Mouse (Mus musculus): Measurements from ENCODE around the gene Kifc5b. TPM values are rescaled to one million over a fixed set of nuclear protein-coding genes. Genes with fewer than 3 reads are reported as not detected.

Gene Kifc5b
- 26.0 and 30.1 TPM in 2 replicates for polyA plus RNA-seq (2012; rRNA removed)

GRCm38 (mm10) chr17:26916711-26917482 lies at the start of gene Kifc5b:
TSS of gene Kifc5b (plus strand) at chr17:26917091.
- peak; percentile 99 for DNase-seq
- peak; percentile 94 for TF ChIP-seq CTCF (IDR thresholded peaks at IDR 0.05; ENCODE audit: borderline replicate concordance, control insufficient read depth, extremely low read depth, insufficient read depth, low read length, poor library complexity)
- peak; percentile 66; the same call in 1 of the 2 replicates for TF ChIP-seq POLR2A (IDR thresholded peaks at IDR 0.05; ENCODE audit: control insufficient read depth, extremely low read depth, insufficient read depth, low read length, poor library complexity)
- under 1% methylated on average over 72 of the region's 72 CpGs for WGBS
- Histone ChIP-seq H3K27ac (ENCODE audit: control insufficient read depth, insufficient read depth, low read length) (no peak within 1 kb of the TSS), H3K36me3 (ENCODE audit: control insufficient read depth, insufficient read depth, low read length) (no peaks in the 10 kb centered on the region), H3K27me3 (ENCODE audit: control insufficient read depth, insufficient read depth, low read length) (no peaks in the 10 kb centered on the region), H3K4me1 (replicated peaks; ENCODE audit: control insufficient read depth, insufficient read depth, low read length) (peaks cover 6% of the 10 kb centered on the region), H3K4me3 (ENCODE audit: control insufficient read depth, insufficient read depth, low read length) (peak within 1 kb of the TSS; percentile 66)

- no peaks in the 10 kb centered on the region for H3K4me1 ChIP-seq (replicated peaks; ENCODE audit: control insufficient read depth, insufficient read depth, low read length)
- no peak for TF ChIP-seq POLR2A (IDR thresholded peaks at IDR 0.05; ENCODE audit: control insufficient read depth, extremely low read depth, insufficient read depth, low read length, poor library complexity)
- TF ChIP-seq CTCF (IDR thresholded peaks at IDR 0.05; ENCODE audit: borderline replicate concordance, control insufficient read depth, extremely low read depth, insufficient read depth, low read length, poor library complexity), result no peak
- no peak for DNase-seq
- no peak overlapping the region for H3K27ac ChIP-seq (ENCODE audit: control insufficient read depth, insufficient read depth, low read length)
- 58% methylated on average over 5 of the region's 5 CpGs for WGBS
- no peaks in the 10 kb centered on the region for H3K36me3 ChIP-seq (ENCODE audit: control insufficient read depth, insufficient read depth, low read length)
- H3K4me3 ChIP-seq (ENCODE audit: control insufficient read depth, insufficient read depth, low read length), result no peak overlapping the region
- no peaks in the 10 kb centered on the region for H3K27me3 ChIP-seq (ENCODE audit: control insufficient read depth, insufficient read depth, low read length)
Observed at GRCm38 (mm10) chr17:26868756-26869155, 48.1 kb upstream of the Kifc5b start.

- WGBS, result 82% methylated on average over 3 of the region's 3 CpGs
- Histone ChIP-seq H3K27ac (ENCODE audit: control insufficient read depth, insufficient read depth, low read length) (no peak overlapping the region), H3K4me3 (ENCODE audit: control insufficient read depth, insufficient read depth, low read length) (no peak overlapping the region), H3K27me3 (ENCODE audit: control insufficient read depth, insufficient read depth, low read length) (no peaks in the 10 kb centered on the region), H3K4me1 (replicated peaks; ENCODE audit: control insufficient read depth, insufficient read depth, low read length) (no peaks in the 10 kb centered on the region), H3K36me3 (ENCODE audit: control insufficient read depth, insufficient read depth, low read length) (no peaks in the 10 kb centered on the region)
- no peak for DNase-seq
- TF ChIP-seq POLR2A (IDR thresholded peaks at IDR 0.05; ENCODE audit: control insufficient read depth, extremely low read depth, insufficient read depth, low read length, poor library complexity) (no peak), CTCF (IDR thresholded peaks at IDR 0.05; ENCODE audit: borderline replicate concordance, control insufficient read depth, extremely low read depth, insufficient read depth, low read length, poor library complexity) (no peak)
Observed at GRCm38 (mm10) chr17:26872870-26873269, 44.0 kb upstream of the Kifc5b start.

GRCm38 (mm10) chr17:26873502-26873901 lies 43.4 kb upstream of the Kifc5b start:
- H3K36me3 ChIP-seq (ENCODE audit: control insufficient read depth, insufficient read depth, low read length), result no peaks in the 10 kb centered on the region
- no peak for DNase-seq
- TF ChIP-seq POLR2A (IDR thresholded peaks at IDR 0.05; ENCODE audit: control insufficient read depth, extremely low read depth, insufficient read depth, low read length, poor library complexity) (no peak), CTCF (IDR thresholded peaks at IDR 0.05; ENCODE audit: borderline replicate concordance, control insufficient read depth, extremely low read depth, insufficient read depth, low read length, poor library complexity) (no peak)
- H3K4me1 ChIP-seq (replicated peaks; ENCODE audit: control insufficient read depth, insufficient read depth, low read length), result no peaks in the 10 kb centered on the region
- H3K4me3 ChIP-seq (ENCODE audit: control insufficient read depth, insufficient read depth, low read length), result no peak overlapping the region
- H3K27ac ChIP-seq (ENCODE audit: control insufficient read depth, insufficient read depth, low read length), result no peak overlapping the region
- H3K27me3 ChIP-seq (ENCODE audit: control insufficient read depth, insufficient read depth, low read length), result no peaks in the 10 kb centered on the region
- WGBS, result 89% methylated on average over 8 of the region's 8 CpGs

- H3K27me3 ChIP-seq (ENCODE audit: control insufficient read depth, insufficient read depth, low read length), result no peaks in the 10 kb centered on the region
- H3K4me3 ChIP-seq (ENCODE audit: control insufficient read depth, insufficient read depth, low read length), result no peak overlapping the region
- H3K36me3 ChIP-seq (ENCODE audit: control insufficient read depth, insufficient read depth, low read length), result no peaks in the 10 kb centered on the region
- H3K27ac ChIP-seq (ENCODE audit: control insufficient read depth, insufficient read depth, low read length), result no peak overlapping the region
- DNase-seq, result no peak
- H3K4me1 ChIP-seq (replicated peaks; ENCODE audit: control insufficient read depth, insufficient read depth, low read length), result no peaks in the 10 kb centered on the region
- 91% methylated on average over 11 of the region's 11 CpGs for whole genome bisulfite sequencing
- TF ChIP-seq POLR2A (IDR thresholded peaks at IDR 0.05; ENCODE audit: control insufficient read depth, extremely low read depth, insufficient read depth, low read length, poor library complexity) (no peak), CTCF (IDR thresholded peaks at IDR 0.05; ENCODE audit: borderline replicate concordance, control insufficient read depth, extremely low read depth, insufficient read depth, low read length, poor library complexity) (no peak)
Observed at GRCm38 (mm10) chr17:26874542-26874941, 42.3 kb upstream of the Kifc5b start.

- Histone ChIP-seq H3K4me1 (replicated peaks; ENCODE audit: control insufficient read depth, insufficient read depth, low read length) (no peaks in the 10 kb centered on the region), H3K36me3 (ENCODE audit: control insufficient read depth, insufficient read depth, low read length) (no peaks in the 10 kb centered on the region), H3K27me3 (ENCODE audit: control insufficient read depth, insufficient read depth, low read length) (no peaks in the 10 kb centered on the region), H3K27ac (ENCODE audit: control insufficient read depth, insufficient read depth, low read length) (no peak overlapping the region), H3K4me3 (ENCODE audit: control insufficient read depth, insufficient read depth, low read length) (no peak overlapping the region)
- DNase-seq, result no peak
- TF ChIP-seq CTCF (IDR thresholded peaks at IDR 0.05; ENCODE audit: borderline replicate concordance, control insufficient read depth, extremely low read depth, insufficient read depth, low read length, poor library complexity) (no peak), POLR2A (IDR thresholded peaks at IDR 0.05; ENCODE audit: control insufficient read depth, extremely low read depth, insufficient read depth, low read length, poor library complexity) (no peak)
- 98% methylated on average over 7 of the region's 7 CpGs for WGBS
Observed at GRCm38 (mm10) chr17:26877927-26878326, 39.0 kb upstream of the Kifc5b start.
